In genomic region chr13:56703871-56704321, GRCm38 (mm10) we compare ENCODE assay signal across 8 mouse cellular contexts. TPM values are rescaled to one million over a fixed set of nuclear protein-coding genes. Genes with fewer than 3 reads are reported as not detected.
DNase-seq lines count a peak whose midpoint lies in the region; ATAC-seq lines count a peak whose summit lies in the region.

No protein-coding gene starts in this region.

- H3K9me3 ChIP-seq in liver, embryonic 13.5 days (replicated peaks) = no peaks in the 10 kb centered on the region

- peak; percentile 36 to 80 for DNase-seq in adrenal gland, adult (ENCODE audit: inconsistent age in 2 of 2, low spot score in 1 of 2)
- no peak for DNase-seq in adrenal gland, postnatal 4 days (ENCODE audit: low spot score in 2 of 2)
- DNase-seq in CD8-positive naive resting alpha-beta T cell, adult 2 months (ENCODE audit: low read depth in 2 of 2, low spot score in 2 of 2) = peak; percentile 57 to 58
- DNase-seq in embryo, embryonic 11 days = peak; percentile 47
- peak; percentile 14 to 37 for DNase-seq in heart, postnatal 36 days
- peak; percentile 5 for DNase-seq in liver, embryonic 13.5 days
- peak; percentile 90 for DNase-seq in naive thymus-derived CD4-positive, alpha-beta T cell, adult 2 months (ENCODE audit: low read depth)
- DNase-seq in right cerebral cortex, postnatal 36 days (ENCODE audit: low spot score in 2 of 2) = no peak

- peak; percentile 58 for ATAC-seq in liver, embryonic 13.5 days (ENCODE audit: low read depth)

- WGBS in liver, embryonic 13.5 days (ENCODE audit: insufficient replicate concordance) = 2% methylated on average over 11 of the region's 11 CpGs

- H3K27me3 ChIP-seq in liver, embryonic 13.5 days = no peaks in the 10 kb centered on the region

- peaks cover 43% of the 10 kb centered on the region for H3K4me1 ChIP-seq in liver, embryonic 13.5 days (replicated peaks)

- 0 out of 2 replicates have a peak, but pooled peaks cover 5% of the 10 kb centered on the region for H3K36me3 ChIP-seq in liver, embryonic 13.5 days

- H3K9ac ChIP-seq in liver, embryonic 13.5 days = peak overlapping the region; percentile 92

- peak overlapping the region; percentile 76 for H3K4me3 ChIP-seq in liver, embryonic 13.5 days (replicated peaks)

- H3K27ac ChIP-seq in liver, embryonic 13.5 days = peak overlapping the region; percentile 88

- peak overlapping the region; percentile 88 for H3K4me2 ChIP-seq in liver, embryonic 13.5 days

- intact Hi-C loops in heart, postnatal 36 days (cut with DNase I) = loop anchor here (2.0 to 5.0 kb wide), 2 partner anchors 25 to 42 kb away; no protein-coding TSS in a partner anchor

RNA-seq across cellular contexts. Expression of gene Smad5, which starts 1.1 kb away (rescaled TPM):
- total RNA-seq in adrenal gland, postnatal 4 days (2021) = 10 to 100 TPM; 80.4 to 81.3 TPM
- total RNA-seq in heart, postnatal 36 days (2021) = 10 to 100 TPM; 30.6 to 30.7 TPM
- 3.7 and 5.3 TPM in 2 replicates for polyA plus RNA-seq in liver, embryonic 13.5 days (2015; fragmentation: Nextera tagmentation; extraction: Ambion mirVana)

RNA-seq across cellular contexts. Expression of gene Gm45623, which starts 49.7 kb away (rescaled TPM):
- total RNA-seq in adrenal gland, postnatal 4 days (2021) = under 1 TPM in 1 of 2 experiments, not detected in 1; 0.28 TPM
- total RNA-seq in heart, postnatal 36 days (2021) = not detected
- polyA plus RNA-seq in liver, embryonic 13.5 days (2015; fragmentation: Nextera tagmentation; extraction: Ambion mirVana) = not detected in 2 replicates

Comparison
In these comparisons a context has a peak if more than half of its experiments do, and no peak if none do; other contexts are left out.
1. DNase-seq: peak in adrenal gland, adult (2 of 2), CD8-positive naive resting alpha-beta T cell, adult 2 months (2 of 2), embryo, embryonic 11 days (single experiment), heart, postnatal 36 days (2 of 2), liver, embryonic 13.5 days (single experiment) and naive thymus-derived CD4-positive, alpha-beta T cell, adult 2 months (single experiment); none in adrenal gland, postnatal 4 days (0 of 2) and right cerebral cortex, postnatal 36 days (0 of 2).